Mouse (Mus musculus) lung, postnatal 0 days (tissue): ENCODE measurements around the gene Ltb4r2.

Source experiments
- CTCF ChIP-seq: IDR thresholded peaks from 2 replicates; pipeline ENCODE4 v1.5.1; 2016; ENCODE audit warnings: antibody characterized with exemption, mild to moderate bottlenecking
- EP300 ChIP-seq: IDR thresholded peaks from 2 replicates; pipeline ENCODE4 v1.6.1; 2016; ENCODE audit warnings: antibody characterized with exemption, mild to moderate bottlenecking, control low read depth

DNA sequence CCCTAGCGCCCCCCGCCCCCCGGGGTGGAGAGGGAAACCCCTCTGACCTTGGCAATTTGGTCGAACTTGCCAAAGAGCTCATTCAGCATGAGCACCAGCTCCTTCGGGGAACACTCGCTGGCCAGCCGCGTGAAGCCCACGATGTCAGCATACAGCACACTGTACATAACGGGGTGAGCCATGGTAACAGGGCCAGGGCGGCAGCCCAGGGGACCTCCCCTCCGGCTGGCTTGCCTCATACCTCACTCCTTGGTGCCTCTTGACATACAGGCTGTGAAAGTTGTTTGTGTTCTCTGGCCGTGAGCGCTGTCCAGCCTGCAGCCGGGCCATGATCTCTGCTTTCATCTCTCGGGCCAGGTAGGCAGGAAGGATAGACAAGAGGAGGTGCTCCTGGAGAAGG lies 18.4 kb downstream of the Ltb4r2 start:
- TF ChIP-seq CTCF (no peak), EP300 (no peak)
